Mouse (Mus musculus) brain, embryonic 14.5 days (tissue): ENCODE data around the gene D13Ertd608e. TPM values are rescaled to one million over a fixed set of nuclear protein-coding genes. Genes with fewer than 3 reads are reported as not detected.
"Not testable (repeated sequence)": the region's sequence is repeated elsewhere in the genome, so short reads cannot be mapped to it uniquely, and the experiment has no call there.

Experiments used
- DNase-seq: peaks from one replicate; pipeline ENCODE4 v3.0.0-alpha.2; 2011; ENCODE audit warnings: low read depth
- CTCF ChIP-seq: fragments of 200-500 bp; IDR thresholded peaks from 2 replicates; pipeline ENCODE4 v1.5.1; 2012; ENCODE audit warnings: inconsistent platforms, mild to moderate bottlenecking, moderate library complexity, borderline replicate concordance; ENCODE audit not compliant: insufficient read depth, insufficient read length; ENCODE audit errors: extremely low read depth
- polyA plus RNA-seq: library from polyadenylated mRNA; depleted of rRNA; stranded (reverse); fragments of >200 nt; gene quantifications from 2 replicates; pipeline ENCODE4 v1.2.3, GENCODE M21; 2012; rRNA removed

Gene D13Ertd608e
- polyA plus RNA-seq, 1 experiment: not detected

- peak; percentile 55 for DNase-seq
- TF ChIP-seq CTCF: peak; percentile 30; the same call in 1 of the 2 replicates
These were observed 562 bp downstream of the D13Ertd608e start for GRCm38 (mm10) chr13:119836324-119836811.

GRCm38 (mm10) chr13:119837719-119838337, 2.0 kb downstream of the D13Ertd608e start:
- TF ChIP-seq CTCF: peak; percentile 45; the same call in 1 of the 2 replicates

GRCm38 (mm10) chr13:119839982-119840381, 4.2 kb downstream of the D13Ertd608e start:
- peak; percentile 44 for DNase-seq
- TF ChIP-seq CTCF: peak; percentile 36; the same call in 1 of the 2 replicates

More at GRCm38 (mm10) chr13:119837719-119838337, 2.0 kb downstream of the D13Ertd608e start:
- DNase-seq: peak; percentile 56

- not testable (repeated sequence) for DNase-seq
These were observed 26.6 kb downstream of the D13Ertd608e start for GRCm38 (mm10) chr13:119862399-119862798.

- not testable (repeated sequence) for DNase-seq
These were observed 28.7 kb downstream of the D13Ertd608e start for GRCm38 (mm10) chr13:119864395-119864999.

GRCm38 (mm10) chr13:119886896-119887295, 51.1 kb downstream of the D13Ertd608e start:
- DNase-seq: not testable (repeated sequence)

GRCm38 (mm10) chr13:119894685-119895084, 58.9 kb downstream of the D13Ertd608e start, which contains the start of gene Tcstv1:
Gene Tcstv1 (minus strand): TSS chr13:119894785.
- DNase-seq: not testable (repeated sequence)

Other genes starting within 250 kb of the D13Ertd608e start
- gene Ccl28, start 212.2 kb upstream of the D13Ertd608e start, polyA plus RNA-seq: 0.29 and 0.30 TPM in 2 replicates
- 234 and 317 TPM in 2 replicates for gene Hmgcs1, start 145.6 kb upstream of the D13Ertd608e start, polyA plus RNA-seq
- gene Nim1k, start 80.1 kb upstream of the D13Ertd608e start, polyA plus RNA-seq: 1.1 and 1.8 TPM in 2 replicates
- 27.2 and 33.4 TPM in 2 replicates for gene Zfp131, start 45.1 kb upstream of the D13Ertd608e start, polyA plus RNA-seq
- 0.19 and 0.23 TPM in 2 replicates for gene AF067063, start 5.8 kb upstream of the D13Ertd608e start, polyA plus RNA-seq
- not detected in 2 replicates for gene Tcstv1, start 58.8 kb downstream of the D13Ertd608e start, polyA plus RNA-seq
- not detected in 2 replicates for gene Gm21761, start 93.3 kb downstream of the D13Ertd608e start, polyA plus RNA-seq
- gene B020031M17Rik, start 114.8 kb downstream of the D13Ertd608e start, polyA plus RNA-seq: not detected in 2 replicates
- not detected in 2 replicates for gene Gm36079, start 191.0 kb downstream of the D13Ertd608e start, polyA plus RNA-seq
- not detected in 2 replicates for gene Gm21188, start 216.2 kb downstream of the D13Ertd608e start, polyA plus RNA-seq